Mouse (Mus musculus) natural killer cell, adult 2 months (primary cell): ENCODE results near the gene Crygs.
"Not testable (repeated sequence)": the region's sequence is repeated elsewhere in the genome, so short reads cannot be mapped to it uniquely, and the experiment has no call there.

Experiments
- DNase-seq, 2 experiments: peaks; one replicate each; pipeline ENCODE4 v3.0.0; 2022; ENCODE audit warnings: low spot score in 2 of 2

Gene Crygs

GRCm38 (mm10) chr16:22789908-22790367 lies 21.4 kb downstream of the Crygs start:
- no peak for DNase-seq

GRCm38 (mm10) chr16:22782686-22783085 lies 28.7 kb downstream of the Crygs start:
- DNase-seq = no peak

GRCm38 (mm10) chr16:22779228-22779835 lies 32.0 kb downstream of the Crygs start:
- DNase-seq = no peak

- DNase-seq = not testable (repeated sequence)
Measured at GRCm38 (mm10) chr16:22778296-22778695, 33.1 kb downstream of the Crygs start.

- no peak for DNase-seq
Measured at GRCm38 (mm10) chr16:22775471-22775985, 35.8 kb downstream of the Crygs start.

GRCm38 (mm10) chr16:22768661-22769060 lies 42.7 kb downstream of the Crygs start:
- DNase-seq = no peak

GRCm38 (mm10) chr16:22767405-22767804 lies 44.0 kb downstream of the Crygs start:
- DNase-seq = no peak

GRCm38 (mm10) chr16:22766738-22767211 lies 44.6 kb downstream of the Crygs start:
- DNase-seq = no peak

GRCm38 (mm10) chr16:22765531-22765930 lies 45.8 kb downstream of the Crygs start:
- DNase-seq = no peak
